Mouse (Mus musculus) heart, adult 8-10 months (tissue): Measurements from ENCODE around the gene Maats1. TPM values are rescaled to one million over a fixed set of nuclear protein-coding genes. Genes with fewer than 3 reads are reported as not detected.

Experiments used
- DNase-seq: peaks from one replicate; pipeline ENCODE4 v3.0.0; 2022; ENCODE audit warnings: low spot score
- total RNA-seq, 4 experiments: library from RNA; stranded (reverse); gene quantifications; 2 replicates each; pipeline ENCODE4 v1.2.4; 2022

The Maats1 gene
- total RNA-seq: not detected

DNA sequence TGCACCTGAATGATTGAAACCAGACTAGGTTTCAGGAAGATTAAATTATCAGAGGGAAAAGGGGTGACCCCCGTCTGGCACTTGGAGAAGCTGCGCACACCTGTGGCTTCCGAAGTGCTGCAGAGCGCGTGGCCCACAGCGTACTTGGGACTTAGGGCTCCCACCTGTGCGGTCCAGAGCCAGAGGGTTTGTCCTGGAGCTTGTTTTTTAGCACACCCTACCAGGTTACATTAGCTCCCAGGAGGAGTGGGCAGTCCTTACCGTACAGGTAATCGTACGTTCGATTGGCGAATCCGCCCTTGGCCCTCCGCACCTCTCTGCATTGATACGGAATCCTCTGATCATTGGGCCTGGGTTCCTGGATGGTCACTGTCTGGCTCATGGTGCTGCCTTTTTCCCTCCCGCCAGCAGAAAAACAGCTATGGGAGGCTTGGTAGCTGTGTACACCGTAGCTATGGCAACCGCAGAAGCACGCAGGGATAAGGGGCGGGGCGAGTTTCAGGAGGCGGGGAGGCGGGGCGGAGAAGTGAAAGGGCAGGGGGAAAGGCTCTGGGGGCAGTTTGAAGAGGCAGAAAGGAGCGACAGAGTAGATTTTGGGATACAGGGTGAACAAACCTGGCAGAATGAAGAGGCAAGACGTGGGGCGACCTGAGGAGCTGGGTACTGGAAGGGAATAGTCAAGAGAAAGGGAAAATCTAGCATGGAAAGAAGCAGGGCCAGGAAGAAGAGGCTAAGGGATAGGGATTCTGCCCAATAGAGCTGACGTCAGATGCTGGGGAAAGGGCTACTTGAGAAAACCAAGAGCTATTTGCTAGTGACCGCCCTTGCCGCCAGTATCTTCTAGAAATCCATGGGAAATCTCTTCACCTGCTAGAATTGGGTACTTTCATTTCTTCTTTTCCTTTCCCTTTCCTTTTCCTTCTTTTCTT is at the start of gene Maats1:
TSS of gene Maats1 (minus strand) at position 748 of the 929 bp plus-strand sequence.
- peak; percentile 76 for DNase-seq

- no peak for DNase-seq
Measured at GRCm38 (mm10) chr16:38390322-38390721, 48.4 kb upstream of the Maats1 start.

- no peak for DNase-seq
Measured at GRCm38 (mm10) chr16:38389284-38389893, 47.4 kb upstream of the Maats1 start.

- DNase-seq: no peak
Measured at GRCm38 (mm10) chr16:38388757-38389156, 46.8 kb upstream of the Maats1 start.

DNA sequence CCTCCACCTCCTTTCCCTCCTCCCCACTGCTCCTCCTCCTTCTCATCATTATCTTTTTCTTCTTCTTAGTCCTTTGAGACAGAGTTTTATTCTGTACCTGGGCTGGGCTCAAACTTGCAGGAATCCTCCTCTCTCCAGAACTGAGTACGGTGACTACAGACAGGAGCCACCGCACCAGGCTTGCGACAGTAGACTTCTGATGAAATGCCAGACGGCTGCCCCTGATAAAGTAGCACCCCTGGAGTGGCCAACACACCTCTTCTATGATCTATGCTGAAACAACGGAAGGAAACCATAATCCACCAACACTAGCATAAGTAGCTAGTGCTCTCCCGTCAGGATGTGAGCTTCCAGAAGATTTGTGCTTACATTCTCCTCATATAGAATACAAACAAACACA is 45.4 kb upstream of the Maats1 start:
- DNase-seq: no peak

GRCm38 (mm10) chr16:38385700-38386099 is 43.8 kb upstream of the Maats1 start:
- no peak for DNase-seq

DNA sequence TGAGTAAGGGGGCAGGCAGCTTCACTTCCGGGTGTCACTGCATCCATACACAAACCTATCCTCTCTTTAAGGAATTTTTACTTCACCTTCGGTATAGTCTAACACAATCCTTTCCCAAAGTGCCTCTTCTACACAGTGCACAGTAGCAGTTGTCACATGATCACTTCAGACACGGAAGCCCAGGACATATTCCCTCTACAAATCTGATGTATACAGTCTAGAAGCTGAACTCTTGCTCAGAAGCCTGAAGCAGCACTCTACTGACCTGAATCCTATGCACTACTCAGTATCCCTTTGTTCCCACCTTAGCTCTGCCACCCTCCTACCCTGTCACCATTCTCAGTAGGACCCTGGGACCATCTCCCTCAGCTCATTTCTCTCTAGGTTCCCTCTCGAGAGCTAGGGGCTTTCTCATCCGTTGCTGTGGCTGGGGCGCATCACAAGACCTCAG is 43.3 kb upstream of the Maats1 start:
- DNase-seq: no peak

DNA sequence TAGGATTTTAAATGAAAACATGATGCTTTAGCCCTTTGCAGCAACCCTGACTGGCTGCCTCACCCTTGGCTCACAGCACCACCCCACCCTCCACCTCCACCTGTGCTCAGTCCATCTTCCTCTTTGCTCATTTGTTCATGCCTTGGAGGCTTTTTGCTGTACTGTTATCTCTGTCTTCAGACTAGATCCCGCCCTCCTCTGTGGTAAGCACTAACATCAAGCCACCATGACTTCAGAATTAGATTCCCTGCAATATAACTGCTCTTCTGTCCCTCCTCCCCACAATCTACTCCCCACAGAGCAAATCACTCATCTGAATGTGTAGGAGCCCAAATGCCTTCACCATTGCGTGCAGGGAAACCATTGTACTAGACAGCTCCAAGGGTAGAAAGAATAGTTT is 41.7 kb upstream of the Maats1 start:
- DNase-seq: no peak

DNA sequence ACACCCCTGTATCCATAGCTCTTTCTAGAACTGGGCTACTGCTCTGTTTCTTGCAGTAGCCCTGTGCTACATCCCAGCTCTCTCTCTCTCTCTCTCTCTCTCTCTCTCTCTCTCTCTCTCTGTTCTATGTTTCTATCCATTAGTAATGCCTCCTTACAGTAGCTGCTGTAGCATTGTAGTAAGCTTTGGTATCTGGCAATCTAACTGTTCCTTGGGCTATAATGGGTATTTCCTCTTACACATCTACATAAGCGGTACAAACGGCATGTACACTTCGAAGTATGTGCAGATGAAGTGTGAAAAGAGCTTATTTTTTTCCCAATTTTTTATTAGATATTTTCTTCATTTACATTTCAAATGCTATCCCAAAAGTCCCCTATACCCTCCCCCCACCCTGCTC is 38.0 kb upstream of the Maats1 start:
- DNase-seq: no peak

DNA sequence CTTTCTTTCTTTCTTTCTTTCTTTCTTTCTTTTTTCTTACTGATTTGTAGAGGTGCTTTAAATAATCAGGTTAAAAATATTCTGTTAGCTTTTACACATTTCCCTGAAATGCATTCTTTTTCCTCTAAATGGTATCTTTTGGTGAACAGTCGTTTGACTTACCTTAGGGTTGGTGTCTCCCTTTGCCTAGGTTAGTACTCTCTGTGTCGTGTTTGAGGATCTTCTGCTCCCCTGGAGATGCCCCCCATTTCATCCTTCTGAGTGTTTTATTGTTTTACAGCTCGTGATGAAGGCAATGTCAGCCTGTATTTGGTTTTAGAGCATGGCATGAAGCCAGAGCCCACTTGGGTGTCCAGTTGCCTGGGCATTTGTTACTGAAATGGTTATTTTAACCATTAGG is 37.5 kb upstream of the Maats1 start:
- DNase-seq: no peak

- no peak for DNase-seq
Measured at GRCm38 (mm10) chr16:38379088-38379487, 37.1 kb upstream of the Maats1 start.

GRCm38 (mm10) chr16:38378591-38378990 is 36.6 kb upstream of the Maats1 start:
- no peak for DNase-seq

- DNase-seq: no peak
Measured at GRCm38 (mm10) chr16:38377546-38377945, 35.6 kb upstream of the Maats1 start.

DNA sequence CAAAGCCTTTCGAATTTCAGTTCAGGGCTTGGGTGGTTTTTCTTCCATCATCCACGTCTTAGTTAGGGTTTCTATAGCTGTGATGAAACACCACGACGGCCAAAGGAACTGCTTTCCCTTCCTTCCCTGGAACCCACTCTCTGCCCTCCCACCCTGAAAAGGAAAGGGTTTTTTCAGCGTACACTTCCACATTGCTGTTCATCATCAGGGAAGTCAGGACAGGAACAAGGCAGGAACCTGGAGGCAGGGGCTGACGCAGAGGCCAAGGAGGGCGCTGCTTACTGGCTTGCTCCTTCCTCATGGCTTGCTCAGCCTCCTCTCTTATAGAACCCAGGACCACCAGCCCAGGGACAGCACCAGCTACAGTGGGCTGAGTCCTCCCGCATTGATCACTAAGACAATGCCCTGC is 34.9 kb upstream of the Maats1 start:
- DNase-seq: no peak

DNA sequence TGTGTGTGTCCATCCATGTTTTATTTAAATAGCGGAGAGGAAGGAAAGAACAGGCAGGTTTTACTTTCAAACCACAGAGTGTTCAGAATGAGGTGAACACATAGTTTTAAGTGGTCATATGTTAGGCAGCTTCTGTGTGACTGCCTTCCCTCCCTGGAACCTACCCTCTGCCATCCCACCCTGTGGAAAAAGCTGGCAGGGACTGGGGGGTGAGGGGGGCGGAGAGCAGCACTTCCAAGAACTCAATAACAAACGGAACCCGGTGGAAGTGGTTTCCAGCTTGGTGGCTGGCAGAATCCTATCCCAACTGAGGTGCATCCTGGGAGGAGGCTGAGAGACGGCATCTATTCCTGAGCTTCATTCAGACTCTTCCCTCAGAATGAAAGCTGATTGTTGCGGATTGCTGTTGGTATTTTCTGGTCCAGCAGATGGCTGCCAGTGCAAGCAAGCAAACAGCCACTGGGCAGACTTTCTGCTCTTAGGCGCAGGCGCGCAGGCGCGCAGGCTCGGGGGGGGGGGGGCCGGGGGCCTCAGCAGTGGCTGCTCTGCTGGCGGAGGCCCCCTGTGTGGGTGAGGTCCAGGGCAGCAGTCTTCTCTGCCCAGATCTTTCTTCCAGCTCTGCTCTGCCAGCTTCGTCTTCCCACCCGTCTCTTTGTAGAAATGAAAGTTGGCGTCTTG is 34.4 kb upstream of the Maats1 start:
- no peak for DNase-seq

DNA sequence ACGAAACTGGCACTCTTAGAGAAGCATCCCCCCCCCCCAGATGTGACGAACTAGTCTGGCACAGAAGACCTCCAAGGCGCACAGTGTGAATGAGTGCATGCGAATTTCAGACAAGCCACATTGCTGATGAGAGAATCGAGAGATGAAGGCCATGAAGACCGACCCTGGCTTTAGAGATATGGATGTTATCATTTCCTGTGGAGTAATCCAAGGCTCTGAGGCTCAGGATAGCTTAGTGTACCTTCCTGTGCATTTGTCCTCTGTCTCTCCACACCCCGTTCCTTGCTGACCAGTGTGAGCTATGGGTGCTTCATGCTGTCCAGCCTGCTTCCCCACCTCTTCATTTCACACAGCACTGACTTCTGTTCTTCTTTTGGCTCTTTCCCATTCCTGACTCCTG is 33.2 kb upstream of the Maats1 start:
- DNase-seq: no peak

DNA sequence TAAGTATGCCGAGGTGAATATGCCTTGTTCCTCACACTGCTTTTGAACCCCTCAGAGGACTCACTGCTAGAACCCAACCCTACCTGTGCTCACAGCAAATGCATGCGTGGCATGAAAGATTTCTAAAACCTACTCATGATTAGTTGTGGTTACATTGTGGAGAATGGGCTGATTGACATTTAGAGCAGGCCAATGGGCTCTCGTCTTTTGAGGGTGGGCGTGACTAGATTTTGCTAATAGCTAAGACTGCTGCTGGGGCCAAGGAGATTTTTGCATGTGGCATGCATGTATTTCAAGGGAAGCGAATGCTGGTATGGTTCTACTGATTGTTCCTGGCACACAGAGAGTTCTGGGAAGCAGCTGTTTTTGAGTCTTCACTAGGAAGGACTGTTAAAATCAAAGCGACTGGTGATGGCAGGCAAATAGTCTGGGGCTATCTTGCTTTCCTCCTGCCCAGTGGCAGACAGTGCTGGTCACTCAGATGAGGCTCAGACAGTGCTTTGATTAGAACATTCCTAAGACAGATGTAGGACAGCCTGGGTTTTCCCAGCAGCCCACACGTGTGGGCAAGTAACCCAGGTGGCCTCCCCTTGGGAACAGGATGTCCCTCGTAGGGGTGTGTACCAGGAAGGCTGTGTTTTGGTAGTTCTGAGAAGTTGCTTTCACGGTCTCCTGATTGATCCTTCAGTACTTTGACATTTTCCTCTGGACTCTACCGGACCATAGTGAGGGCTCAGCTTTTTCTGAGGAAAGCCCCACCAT is 32.6 kb upstream of the Maats1 start:
- DNase-seq: no peak

- no peak for DNase-seq
Measured at GRCm38 (mm10) chr16:38373941-38374340, 32.0 kb upstream of the Maats1 start.

DNA sequence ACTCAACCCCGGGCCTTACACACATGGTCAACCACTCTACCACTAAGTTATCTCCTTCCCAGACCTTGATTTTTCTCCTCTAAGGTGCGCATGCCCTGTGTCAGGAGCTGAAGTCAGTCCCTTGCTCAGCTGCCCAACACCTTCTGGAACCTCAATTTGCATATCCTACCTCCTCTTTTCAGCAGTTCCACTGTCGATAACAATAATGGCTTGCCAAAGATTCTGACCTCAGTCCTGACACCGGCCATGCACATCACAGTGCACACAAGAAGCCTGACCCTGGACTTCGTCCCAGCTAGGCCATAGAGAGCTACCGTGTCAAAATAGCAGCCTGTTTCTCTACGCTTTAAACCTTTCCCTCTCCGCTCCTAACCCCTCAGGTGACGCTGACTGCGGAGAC is 31.5 kb upstream of the Maats1 start:
- DNase-seq: no peak

DNA sequence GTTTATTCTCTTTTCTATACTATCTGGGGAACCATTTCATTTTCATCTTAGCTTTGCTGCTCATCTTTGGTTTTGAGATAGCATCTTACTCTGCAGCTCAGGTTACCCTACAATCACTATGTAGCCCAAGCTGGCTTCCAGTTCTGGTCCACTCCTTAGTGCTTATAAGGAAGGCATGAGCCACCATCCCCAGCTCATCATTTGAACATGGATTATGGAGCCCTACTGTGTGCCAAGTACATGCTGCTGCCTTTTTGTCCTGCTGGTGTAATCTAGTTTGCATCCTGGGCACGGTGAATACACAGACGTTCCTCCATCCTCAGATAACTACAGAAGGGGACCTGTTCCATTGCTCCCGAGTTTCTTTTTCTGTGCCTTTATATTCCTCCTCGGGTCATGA is 30.9 kb upstream of the Maats1 start:
- DNase-seq: no peak

DNA sequence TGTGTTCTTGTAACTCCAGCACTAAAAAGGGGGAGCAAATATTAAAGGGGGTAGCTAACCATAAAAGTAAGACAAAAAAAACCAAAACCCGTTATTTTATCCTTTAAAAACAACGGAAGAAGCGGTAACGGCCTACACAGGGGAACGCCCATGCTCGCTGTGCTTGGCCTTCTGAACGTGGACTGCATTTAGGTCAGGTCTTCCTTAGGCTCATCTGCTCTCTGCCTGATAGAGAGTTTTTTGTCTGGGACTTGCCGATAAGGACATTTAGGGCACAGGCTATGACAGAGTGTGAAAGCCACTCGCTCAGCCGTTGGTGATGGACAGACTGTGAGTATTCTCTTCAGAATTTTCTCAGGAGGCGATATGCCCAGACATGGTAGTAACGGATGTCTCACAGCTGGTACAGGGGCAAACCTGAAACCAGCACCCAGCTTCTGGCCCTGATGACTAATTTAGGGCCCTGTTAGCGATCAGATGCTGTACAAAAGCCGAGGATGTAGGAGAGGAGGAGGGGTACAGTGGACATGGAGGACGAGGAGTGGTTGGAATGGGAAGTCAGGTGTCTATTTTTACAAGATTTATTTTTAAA is 29.9 kb upstream of the Maats1 start:
- no peak for DNase-seq
